Mouse (Mus musculus): ENCODE measurements around the gene Lta.

DNA sequence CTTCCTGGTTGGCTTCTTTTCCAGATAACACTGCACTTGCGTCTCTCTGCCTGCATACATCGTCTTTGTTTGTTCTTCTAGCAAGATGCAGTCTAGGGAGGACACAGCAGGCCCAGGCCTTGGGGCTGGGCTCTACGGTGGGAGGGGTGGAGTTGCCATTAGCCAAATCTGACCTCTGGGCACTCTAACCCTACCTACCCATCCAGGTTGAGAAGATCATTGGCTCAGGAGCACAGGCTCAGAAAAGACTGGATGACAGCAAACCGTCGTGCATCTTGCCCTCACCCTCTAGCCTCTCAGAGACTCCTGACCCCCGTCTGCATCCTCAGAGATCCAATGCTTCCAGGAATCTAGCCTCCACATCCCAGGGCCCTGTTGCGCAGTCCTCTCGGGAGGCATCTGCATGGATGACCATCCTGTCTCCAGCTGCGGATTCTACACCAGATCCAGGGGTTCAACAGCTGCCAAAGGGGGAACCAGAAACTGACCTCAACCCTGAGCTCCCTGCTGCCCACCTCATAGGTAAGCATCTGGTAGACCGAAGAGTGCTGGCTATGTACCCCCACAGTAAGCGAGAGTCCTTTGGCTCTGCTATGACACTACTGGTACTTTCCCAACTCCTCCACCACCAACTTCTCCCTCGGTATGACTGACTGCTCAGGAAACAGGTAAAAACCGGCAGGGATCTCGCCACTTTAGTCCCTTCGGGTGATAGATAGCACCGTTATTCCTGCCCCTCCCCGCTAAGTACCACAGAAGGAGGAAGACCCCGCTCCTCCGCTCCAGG is 10.1 kb downstream of the Lta start:
- TF ChIP-seq POLR2A (IDR thresholded peaks at IDR 0.05; ENCODE audit: extremely low read depth, insufficient read depth, low read length) (no peak), CTCF (IDR thresholded peaks at IDR 0.05; ENCODE audit: low read depth, low read length) (no peak)

Measured in liver, adult 2 months (tissue).